Mouse (Mus musculus): Measurements from ENCODE around the gene Tnnt3.
A peak's percentile ranks its signal among the peaks of the same experiment; 100 is the strongest.

Gene Tnnt3

DNA sequence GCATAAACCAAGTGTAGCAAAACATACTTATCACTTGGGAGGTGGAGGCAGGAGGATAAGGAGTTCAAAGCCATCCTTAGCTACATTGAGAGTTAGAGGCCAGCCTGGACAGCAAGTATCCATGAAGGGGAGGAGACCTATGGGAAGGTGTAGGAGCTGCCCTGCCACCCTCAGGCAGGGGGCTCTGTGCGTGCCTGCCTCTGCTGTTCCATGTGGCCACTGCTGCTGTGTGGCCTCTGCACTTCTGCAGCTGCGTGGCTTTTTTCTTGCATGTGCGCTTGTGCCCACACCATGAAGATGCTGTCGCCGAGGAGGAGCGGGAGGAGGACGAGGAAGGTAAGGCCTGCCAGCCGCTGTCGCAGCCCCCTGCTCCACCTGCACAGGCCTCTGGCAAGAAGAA, 8.8 kb downstream of the Tnnt3 start:
- DNase-seq (ENCODE audit: low spot score in 2 of 2), result no peak

DNA sequence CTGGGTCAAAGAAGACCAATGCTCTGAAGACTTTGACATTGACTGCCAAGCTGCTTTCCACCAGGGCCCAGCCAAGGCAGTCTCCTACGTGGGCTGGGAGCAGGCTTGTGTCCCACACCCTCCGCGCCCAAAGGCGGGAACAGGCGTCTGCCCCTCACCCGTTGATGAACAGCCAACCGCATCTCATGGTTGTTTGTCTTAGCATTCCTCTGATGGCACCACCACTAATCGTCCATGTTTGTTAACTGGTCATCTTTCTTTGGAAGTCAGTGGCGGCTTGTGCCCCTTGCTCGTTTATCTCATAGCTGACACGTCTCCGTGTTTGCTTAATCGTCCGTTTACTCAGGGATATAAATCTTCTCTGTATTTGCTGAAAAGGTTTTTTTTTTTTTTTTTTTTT, 10.9 kb downstream of the Tnnt3 start:
- no peak for DNase-seq (ENCODE audit: low spot score in 2 of 2)

DNA sequence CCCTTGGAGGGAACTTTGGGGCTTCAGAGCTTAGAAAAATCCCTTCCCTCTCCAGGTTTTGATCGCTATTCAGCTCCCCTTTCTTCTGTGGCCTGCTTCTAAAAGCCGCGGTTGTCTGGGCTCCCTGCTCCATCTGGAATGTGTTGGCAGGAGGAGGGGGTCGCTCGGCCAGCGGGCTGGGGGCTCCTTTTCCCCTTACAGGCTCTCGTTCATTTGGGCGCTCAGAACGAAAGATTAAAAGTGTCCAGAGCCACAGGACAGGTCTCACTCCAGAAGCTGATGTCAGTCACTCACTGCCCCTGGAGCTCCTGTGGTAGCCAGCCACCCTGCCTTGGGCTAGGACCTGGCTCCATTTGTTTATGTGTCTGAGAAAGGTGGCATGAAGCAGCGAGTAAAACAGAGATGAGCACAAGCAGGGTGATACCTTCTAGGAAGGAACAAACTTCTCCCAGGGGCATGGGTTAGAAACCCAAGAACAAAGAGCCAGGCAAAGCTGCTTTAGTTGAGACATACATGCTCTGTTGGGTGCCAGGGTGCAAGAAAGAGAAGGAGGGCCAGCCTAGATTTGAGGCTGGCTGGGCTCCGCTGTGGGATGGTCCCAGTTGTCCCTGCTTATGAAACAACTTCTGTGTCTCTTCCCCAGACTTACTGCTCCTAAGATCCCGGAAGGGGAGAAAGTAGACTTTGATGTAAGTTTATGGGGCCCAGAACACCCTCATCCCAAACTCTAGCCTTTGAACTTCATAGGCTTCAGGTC, 11.6 kb downstream of the Tnnt3 start:
- no peak for DNase-seq (ENCODE audit: low spot score in 2 of 2)

DNA sequence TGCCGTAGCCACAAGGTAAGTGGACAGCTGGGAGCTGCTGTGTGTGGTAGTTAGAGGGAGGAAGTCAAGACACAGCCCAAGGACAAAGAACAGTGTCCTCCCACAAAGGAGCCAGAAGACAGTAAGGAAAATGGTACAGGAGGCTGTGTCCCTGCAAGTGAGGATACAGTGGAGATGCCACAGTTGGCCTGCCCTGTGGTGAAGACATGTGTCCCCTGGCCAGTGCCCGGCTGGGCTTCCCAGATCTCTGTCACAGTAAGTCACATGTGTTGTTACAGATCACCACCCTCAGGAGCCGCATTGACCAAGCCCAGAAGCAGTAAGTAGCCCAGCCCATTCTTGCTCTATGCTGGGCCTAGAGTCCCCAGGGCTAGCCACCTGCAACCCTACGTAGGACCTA, 15.4 kb downstream of the Tnnt3 start:
- no peak for DNase-seq (ENCODE audit: low spot score in 2 of 2)

DNA sequence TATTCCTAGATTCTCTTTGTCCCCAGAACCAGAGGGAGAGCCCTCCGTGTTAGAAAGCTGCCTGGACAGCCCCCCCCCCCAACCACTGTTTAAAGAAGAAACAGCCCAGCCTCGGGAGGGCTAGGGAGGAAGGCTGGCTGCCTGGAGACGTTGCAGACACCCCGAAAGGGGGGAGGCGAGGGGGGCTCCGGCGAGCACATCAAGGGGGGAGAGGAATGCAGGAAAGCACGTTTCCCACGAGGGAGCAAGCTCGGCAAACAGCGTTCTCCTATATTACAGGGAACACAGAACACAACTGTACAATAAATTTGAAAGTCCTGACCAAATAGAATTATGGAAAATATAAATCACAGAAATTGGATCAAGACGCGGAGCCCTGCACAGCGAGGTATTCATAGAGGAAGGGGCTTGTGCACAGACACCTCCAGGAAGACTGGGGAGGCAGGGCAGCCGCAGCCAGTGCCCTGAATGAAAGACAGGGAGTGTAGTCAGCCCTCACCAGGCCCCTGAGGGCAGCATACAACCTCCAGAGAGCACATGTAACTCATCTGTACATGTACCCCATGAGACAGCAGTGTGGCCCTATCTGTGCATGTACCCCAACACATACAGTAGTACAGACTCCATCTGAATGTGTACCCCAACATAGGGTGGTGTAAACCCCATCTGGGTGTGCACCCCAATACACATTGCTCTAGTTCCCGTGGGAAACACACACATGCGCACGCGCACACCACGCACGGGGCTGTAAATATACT, 17.8 kb downstream of the Tnnt3 start:
- DNase-seq (ENCODE audit: low spot score in 2 of 2), result no peak

DNA sequence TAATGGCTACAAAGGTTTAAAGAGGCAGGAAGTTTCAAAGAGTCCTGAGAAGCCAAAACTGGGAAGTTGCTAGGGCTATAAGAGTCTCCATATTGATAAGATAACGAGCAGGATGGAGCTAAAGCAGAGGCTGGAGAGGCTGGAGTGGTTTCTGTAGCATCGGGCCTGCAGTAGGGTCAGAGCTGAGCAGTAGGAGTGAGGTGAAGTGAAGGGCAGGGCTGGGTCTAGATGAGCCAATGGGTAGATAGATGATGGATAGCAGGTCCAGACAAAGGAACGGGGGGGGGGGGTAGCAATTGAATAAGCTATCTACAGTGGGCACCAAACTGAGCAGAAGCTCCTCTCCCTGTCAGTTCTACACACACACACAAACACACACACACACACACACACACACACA, 18.9 kb downstream of the Tnnt3 start:
- no peak for DNase-seq (ENCODE audit: low spot score in 2 of 2)

DNA sequence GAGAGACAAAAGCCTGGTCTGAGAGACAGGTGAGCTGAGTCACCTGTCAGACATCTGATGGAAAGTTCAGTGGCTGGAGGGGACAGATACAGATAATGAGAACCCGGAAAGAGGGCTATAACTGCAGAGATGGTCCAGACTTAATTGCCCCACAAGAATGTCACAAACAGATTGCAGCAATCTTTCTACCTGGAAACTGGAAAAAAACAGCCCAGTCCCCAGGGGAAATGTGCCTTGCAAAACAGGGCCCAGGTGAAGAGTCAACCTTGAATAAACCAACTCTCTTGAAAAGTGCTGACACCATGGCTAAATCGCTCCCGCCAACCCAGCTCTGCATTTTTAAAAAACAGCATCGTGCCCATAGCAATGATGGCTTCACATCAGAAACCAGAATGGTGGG, 21.7 kb downstream of the Tnnt3 start:
- no peak for DNase-seq (ENCODE audit: low spot score in 2 of 2)

DNA sequence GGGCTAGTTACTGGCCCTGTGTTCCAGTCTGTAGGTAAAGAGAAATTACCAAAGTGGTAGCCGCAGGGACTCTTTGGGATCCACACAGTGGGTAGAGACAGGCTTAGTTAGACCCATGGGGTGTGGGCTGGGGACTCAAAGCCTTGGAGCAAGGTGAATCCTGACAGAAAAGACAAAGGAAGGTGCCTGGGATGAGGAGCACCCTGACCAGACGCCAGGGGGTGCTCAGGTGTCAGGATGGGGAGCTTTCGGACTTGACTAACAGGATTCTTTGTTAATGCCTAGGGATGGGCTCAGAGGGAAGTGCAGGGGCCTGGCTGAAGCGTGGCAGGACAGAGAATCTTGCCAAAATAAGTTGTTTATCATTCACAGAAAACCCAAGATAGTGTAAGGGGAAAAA, 23.7 kb downstream of the Tnnt3 start:
- DNase-seq (ENCODE audit: low spot score in 2 of 2), result no peak

DNA sequence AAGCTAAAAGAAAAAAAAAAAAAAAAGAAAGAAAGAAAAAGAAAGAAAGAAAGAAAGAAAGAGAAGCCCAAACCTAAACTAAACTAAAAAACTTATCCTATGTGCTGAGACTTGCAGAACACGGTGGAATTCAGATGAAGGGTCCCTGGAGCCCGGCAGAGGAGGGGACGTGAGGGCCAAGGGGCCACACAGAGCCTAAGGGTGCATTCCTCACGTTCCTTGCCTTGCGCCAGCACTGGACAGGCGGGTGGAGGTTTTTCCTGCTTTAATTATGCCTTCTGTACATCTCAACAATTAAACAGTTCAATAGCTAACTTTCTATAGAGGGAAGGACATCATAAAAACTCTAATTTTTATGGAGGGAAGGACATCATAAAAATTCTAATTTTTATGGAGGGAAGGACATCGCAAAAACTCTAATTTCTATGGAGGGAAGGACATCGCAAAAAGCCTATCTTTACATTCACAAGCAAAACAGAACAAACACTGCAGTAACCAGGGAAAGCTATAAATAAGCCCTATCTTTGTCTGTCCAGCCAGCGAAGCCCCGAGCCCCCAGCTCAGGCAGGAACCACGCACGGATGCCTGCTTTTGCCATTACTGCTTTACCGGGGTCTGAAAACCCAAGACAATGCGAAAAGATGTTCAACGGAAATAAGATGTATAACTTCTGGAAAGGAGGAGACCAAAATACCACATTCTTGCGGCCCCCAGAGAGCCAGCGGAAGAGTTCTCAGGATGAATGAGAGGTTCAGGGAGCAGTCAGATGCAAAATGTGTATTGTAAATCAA, 24.8 kb downstream of the Tnnt3 start:
- no peak for DNase-seq (ENCODE audit: low spot score in 2 of 2)

DNA sequence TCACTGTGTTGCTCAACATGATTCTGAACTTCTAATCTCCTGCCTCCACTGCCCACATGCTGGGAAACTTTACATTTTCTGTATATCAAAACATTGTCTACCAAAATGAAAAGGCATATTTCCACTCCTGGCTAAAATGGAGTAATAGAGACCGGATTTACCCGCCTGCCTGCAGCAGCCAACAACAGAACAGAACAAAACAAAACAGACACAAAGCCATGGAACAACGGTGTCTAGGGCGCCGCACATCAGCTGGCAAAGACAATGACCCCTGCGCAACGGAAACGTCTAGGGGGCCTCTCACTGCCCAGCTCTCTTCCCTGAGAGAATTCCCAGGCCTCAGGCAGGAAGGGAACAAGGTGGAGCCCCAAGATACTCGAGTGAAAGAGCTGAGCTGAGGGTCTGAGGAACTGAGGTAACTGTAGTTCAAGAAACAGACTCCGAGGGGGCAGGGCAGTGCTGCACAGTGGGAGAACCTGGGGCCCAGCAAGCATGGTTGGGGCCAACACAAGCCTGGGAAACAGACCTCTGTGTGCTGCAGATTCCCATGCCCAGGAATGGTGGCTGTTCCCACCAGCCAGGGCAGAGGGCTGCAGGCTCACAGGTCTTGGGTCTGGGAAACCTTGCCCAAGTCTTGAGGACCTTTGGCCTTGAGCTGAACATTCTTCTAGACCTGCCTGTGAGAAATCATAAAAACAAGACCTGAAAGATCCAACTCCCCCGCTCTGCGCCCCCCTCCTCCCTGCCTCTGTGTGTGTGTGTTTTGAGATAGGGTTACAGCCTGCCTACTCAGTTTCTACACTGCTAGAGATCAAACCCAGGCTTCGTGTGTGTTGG, 26.9 kb downstream of the Tnnt3 start:
- DNase-seq (ENCODE audit: low spot score in 2 of 2), result no peak

DNA sequence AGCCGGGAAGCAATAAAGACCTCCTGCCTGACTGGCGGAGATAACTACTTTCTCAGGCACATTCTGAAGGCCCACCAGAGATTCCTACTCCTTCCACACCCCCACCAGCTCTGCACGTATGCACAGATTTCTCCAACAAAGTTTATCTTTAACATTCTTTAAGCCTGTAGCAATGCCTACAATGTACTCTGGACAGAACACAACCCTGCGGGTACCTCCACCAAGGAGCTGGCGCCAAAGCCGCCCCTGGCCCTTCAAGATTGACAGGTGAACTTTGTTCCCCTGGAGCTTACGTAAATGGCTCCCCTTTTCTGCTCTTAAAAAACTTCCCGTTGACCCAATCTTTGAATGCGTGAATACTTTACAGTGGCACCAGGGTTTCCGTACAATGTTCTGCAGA, 30.7 kb downstream of the Tnnt3 start:
- DNase-seq (ENCODE audit: low spot score in 2 of 2), result no peak

DNA sequence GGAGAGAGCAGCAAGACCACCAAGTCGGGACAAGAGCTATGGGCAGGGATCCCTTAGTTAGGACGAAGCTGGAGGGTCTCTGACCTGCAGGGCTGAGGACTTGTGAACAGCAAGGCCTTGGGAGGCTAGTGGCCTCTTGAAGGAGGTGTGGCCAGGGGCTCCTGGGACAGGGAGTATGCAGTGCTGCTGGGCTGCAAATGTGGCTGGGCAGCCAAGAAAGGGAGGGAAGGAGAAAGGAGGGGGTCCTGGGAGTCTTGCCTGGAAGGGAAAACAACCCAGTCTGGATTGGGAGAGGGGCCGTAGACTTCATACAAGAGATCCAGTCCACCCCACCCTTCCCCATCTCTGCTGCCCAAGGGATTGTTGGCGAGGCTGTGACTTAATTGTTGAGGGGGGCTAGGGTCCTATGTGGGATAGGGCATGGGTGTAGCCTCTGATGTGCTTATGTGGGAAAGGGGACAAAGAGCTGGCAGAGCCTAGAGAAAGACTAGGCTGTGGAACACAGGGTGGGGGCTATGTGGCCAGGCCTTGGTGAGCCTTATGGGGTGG, 33.4 kb downstream of the Tnnt3 start:
- DNase-seq (ENCODE audit: low spot score in 2 of 2), result no peak

DNA sequence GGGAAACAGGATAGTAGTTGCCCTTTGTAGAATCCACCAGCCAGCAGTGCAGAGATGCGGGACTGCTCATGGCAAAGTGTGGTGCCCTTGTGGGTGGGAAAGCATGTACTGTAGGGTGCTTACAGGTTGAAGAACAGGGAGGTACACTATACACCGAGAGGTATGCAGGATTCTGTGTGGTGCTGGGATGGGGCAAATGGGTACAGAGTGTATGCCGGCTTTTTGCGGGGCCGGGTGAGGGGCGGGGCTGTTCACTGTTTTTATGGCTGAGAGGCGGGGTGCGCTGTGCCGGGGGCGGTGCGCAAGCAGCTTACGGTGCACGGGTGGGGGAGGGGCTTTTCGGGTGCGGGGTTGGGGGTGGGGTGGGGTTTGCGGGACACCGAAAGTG, 34.0 kb downstream of the Tnnt3 start, which contains the start of gene Mrpl23:
TSS of gene Mrpl23 (plus strand) at position 16 of the 388 bp plus-strand sequence.
- DNase-seq (ENCODE audit: low spot score in 2 of 2), result no peak

DNA sequence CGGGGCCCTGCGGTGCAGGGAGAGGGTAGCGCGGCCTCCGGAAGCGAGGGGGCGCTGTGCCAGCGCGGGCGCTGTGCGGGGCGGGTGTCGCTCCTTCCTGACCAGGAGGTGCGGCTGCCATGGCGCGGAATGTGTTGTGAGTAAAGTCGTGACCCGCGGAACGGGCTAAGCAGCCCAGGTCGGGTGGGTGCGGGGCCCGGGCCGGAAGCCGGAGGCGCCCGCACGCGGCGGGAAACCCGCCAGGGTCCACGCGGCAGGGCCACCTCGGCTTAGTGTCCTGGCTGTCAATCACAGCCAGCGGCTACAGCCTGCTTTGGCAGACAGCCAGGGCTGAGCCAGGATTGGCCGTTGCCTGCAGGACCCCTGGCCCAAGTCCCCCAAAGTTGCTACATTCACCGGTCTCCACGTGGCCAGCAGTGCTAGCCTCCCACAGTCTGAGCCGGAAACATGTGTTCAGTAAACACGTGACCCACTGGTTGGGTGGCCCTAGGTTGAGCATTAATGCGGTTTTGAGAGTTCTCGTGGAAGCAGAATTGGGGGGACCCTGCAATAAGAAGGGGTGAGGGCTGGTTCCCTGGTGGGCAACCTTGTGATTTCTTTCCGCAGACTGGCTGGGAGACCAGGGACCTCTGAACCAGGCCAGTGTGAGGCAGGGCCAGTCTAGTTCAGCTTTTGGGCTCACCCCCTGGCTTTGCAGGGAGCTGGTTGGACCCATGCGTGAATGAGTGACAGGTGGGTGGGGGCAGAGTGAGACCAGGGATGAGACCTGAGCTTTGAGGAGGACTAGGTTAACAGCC, 34.6 kb downstream of the Tnnt3 start:
- peak; percentile 64 to 74 for DNase-seq (ENCODE audit: low spot score in 2 of 2)

DNA sequence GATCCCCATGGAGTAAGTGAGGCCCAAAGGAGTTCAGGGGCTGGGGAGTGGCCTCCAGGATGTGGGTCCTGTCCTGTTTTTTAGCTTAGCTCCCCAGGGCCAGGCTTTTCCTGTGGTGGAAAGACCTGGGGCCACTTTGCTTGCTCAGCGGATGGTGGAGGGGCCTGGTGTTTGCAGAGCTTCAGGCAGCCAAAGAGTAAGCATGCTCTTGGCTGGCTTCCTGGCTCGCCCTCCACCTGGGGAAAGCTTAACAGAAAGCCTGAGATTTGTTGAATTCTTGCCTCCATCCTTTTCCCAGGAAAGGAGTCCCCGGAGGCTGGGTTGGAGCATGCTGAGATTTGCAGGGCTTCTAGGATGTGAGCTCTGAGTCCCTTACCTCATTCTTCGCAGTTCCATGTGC, 36.5 kb downstream of the Tnnt3 start:
- DNase-seq (ENCODE audit: low spot score in 2 of 2), result no peak

DNA sequence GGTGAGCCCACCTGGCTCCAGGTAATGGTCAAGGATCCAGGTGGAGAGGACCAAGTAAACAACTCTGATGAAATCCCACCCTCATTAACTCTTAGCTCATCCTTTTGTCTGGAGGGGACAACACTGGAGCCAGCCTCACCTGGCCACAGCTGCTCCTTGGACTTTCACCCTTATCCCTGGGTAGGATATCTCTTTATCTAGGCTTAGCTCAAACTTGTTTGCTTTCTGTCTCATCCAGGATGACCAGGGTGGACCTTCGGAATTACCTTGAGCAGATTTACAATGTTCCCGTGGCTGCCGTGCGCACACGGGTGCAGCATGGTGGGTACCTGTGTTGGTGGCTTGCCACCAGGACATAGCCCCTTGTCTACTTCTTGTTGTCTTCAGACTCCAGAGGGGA, 37.2 kb downstream of the Tnnt3 start:
- no peak for DNase-seq (ENCODE audit: low spot score in 2 of 2)

DNA sequence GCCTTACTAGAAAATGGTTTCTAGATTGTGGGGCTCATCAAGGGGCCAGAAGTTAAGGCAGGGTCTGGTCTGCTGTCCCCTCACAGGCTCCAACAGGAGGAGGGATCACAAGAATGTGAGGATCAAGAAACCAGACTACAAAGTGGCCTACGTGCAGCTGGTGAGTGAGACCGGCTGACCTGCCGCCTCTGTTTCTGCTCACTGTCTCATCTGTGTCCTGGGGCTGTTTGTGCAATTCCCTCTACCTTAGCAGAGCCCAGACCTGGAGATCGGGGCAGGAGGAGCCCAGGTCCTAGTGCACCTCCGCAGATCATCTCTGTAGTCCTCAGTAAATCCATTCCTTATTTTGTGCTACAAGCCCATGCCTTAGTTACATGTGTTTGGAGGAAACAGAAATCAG, 38.5 kb downstream of the Tnnt3 start:
- DNase-seq (ENCODE audit: low spot score in 2 of 2), result no peak

DNA sequence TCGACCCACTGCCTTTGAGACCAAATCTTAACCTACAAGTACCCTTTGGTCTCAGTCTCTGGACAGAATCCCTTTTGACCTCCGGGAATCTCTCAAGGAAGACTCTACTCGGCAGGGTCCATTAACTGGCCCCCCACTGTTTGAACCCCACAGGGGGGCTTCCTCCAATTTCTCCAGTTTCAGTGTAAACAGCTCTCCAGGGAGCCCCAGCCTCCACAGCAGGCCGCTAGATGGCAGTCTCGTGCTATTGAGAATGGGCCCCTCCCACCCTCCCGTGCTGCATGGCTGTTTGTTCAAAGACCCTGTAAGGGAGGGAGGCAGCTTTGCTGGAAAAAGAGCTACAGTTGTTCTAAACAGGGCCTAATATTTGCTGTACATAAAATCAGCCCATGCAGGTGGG, 39.2 kb downstream of the Tnnt3 start:
- DNase-seq (ENCODE audit: low spot score in 2 of 2), result peak; percentile 8 to 37

DNA sequence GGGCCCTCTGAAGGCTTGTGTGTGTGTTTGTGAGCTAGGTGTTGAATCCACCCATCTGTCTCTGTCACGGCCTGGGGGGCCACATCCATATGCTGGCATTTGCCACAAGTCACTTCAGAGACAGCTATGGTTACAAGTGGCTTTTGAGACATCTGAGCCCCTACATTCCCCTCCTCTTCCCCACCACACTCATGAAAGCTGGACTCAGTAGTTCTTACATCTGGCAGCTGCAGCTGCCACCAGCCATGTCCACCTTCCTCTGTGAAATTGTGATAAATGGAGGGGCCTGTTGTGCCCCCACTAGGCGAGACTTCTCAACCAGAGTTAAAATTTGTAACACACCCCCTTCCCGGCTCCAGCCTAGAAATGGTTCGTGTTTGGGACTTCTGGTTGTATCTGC, 39.7 kb downstream of the Tnnt3 start:
- no peak for DNase-seq (ENCODE audit: low spot score in 2 of 2)

DNA sequence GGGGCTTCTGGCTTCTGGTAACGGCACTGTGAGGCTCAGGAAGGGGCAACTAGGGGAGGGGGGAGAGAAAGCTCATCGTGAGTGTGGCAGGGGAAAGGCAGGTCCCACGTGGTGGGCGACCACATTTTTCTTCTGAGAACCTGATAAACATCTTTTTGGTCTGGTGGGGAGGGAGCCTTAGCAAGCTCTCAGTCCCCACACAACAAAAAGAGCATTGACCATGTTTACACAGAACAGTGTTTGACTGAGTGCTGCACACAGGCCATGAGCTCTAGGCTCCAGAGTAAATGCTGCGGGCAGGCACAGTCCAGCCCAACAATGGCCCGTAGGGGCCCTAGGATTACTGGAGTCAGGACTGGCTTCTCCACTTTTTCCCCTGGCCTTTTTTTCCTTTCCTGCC, 40.1 kb downstream of the Tnnt3 start:
- no peak for DNase-seq (ENCODE audit: low spot score in 2 of 2)

DNA sequence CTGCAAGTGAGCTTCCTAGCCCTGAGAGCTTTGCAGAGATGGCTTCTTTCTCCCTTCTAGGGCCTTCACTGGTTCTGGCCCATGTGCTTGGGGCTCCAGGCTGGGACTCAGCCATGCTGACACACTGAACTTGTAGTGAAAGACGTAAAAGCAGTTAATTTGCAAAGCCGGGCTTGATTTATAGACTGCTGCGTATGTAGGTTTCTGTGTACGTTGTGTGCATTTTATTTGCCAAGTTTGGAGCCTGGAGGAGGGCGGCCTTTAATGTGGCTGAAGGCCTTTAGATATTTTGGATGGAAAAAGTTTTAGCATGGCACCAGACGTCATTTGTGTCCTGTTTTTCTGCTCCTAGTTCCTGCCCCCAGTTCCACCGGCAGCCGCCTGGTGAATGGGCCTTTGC, 41.2 kb downstream of the Tnnt3 start:
- DNase-seq (ENCODE audit: low spot score in 2 of 2), result no peak

Data from right cerebral cortex, postnatal 36 days (tissue).